ENCODE assay signal across 11 mouse cellular contexts in the genomic region with DNA sequence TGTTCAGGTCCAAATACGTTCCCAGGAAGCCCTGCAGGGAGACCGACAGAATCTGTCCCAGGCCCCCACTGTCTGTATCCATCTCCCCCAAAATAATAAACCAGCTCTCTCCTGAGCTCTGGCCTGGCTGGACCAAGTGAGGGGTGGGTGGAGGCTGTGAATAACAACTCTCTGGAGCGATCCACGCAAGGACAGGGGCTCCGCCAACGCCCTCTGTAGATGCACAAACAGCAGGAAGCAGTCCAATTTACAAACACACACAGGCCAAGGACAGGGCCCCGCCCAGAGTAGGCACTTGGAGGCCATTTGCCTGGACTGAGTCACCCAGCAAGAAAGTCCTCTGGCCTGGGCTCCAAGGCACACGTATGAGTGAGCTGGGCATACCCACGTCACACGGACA. TPM values are rescaled to one million over a fixed set of nuclear protein-coding genes. Genes with fewer than 3 reads are reported as not detected.
DNase-seq lines count a peak whose midpoint lies in the region; ATAC-seq and TF ChIP-seq lines count a peak whose summit lies in the region.
"Had no signal": no experiment of that assay in that cellular context is flagged by ENCODE, and none has a peak within 500 bp of the region (broad histone marks: within the 10 kb centered on the region; RNA-seq: fewer than 3 reads in every experiment).

No protein-coding gene starts in this region.

- no peaks in the 10 kb centered on the region for H3K36me3 ChIP-seq in heart, embryonic 11.5 days (ENCODE audit: control insufficient read depth, insufficient read depth, low read length)
- H3K36me3 ChIP-seq in lung, embryonic 14.5 days (ENCODE audit: insufficient read depth) = no peaks in the 10 kb centered on the region

- DNase-seq in gastrocnemius, adult 18-20 months (ENCODE audit: low spot score) = peak; percentile 71
- no peak for DNase-seq in gastrocnemius, postnatal 4 days (ENCODE audit: low spot score in 2 of 2)
- DNase-seq in ZHBTc4 (ENCODE audit: low read depth, low spot score) = peak; percentile 75
- peak; percentile 54 for DNase-seq in lung, embryonic 14.5 days
- no peak for DNase-seq in thymus, postnatal 0 days (ENCODE audit: low spot score)
- no peak for DNase-seq in spleen, postnatal 4 days (ENCODE audit: low spot score in 2 of 2)

- ATAC-seq in heart, embryonic 11.5 days (replicated peaks; ENCODE audit: insufficient number of reproducible peaks, low FRiP score, low TSS enrichment) = no peak
- peak; percentile 18 for ATAC-seq in lung, embryonic 14.5 days (ENCODE audit: insufficient read depth)
- no peak for ATAC-seq in monocyte, adult 5-6 weeks (replicated peaks; ENCODE audit: insufficient number of reproducible peaks, low FRiP score, low TSS enrichment, poor library complexity, severe bottlenecking)

- peak overlapping the region; percentile 37 for H3K27ac ChIP-seq in heart, embryonic 11.5 days (ENCODE audit: low read depth, low read length)
- peak overlapping the region; percentile 86 for H3K27ac ChIP-seq in lung, embryonic 14.5 days (ENCODE audit: low read depth)

- no peak overlapping the region for H3K4me3 ChIP-seq in heart, embryonic 11.5 days (ENCODE audit: low read depth, low read length)
- no peak overlapping the region for H3K4me3 ChIP-seq in lung, embryonic 14.5 days (ENCODE audit: low read depth, low read length)
- H3K4me3 ChIP-seq: erythroblast, embryonic 14.5 days; megakaryocyte, embryonic 14.5 days had no signal

- peaks cover 35% of the 10 kb centered on the region for H3K4me1 ChIP-seq in heart, embryonic 11.5 days (ENCODE audit: control insufficient read depth, insufficient read depth, low read length)
- H3K4me1 ChIP-seq in lung, embryonic 14.5 days (ENCODE audit: insufficient read depth) = peaks cover 31% of the 10 kb centered on the region

- H3K9me3 ChIP-seq in heart, embryonic 11.5 days (replicated peaks; ENCODE audit: control insufficient read depth, low read length) = no peaks in the 10 kb centered on the region
- H3K9me3 ChIP-seq in lung, embryonic 14.5 days (ENCODE audit: low read depth, low read length) = no peaks in the 10 kb centered on the region
- H3K9me3 ChIP-seq: megakaryocyte, embryonic 14.5 days had no signal

- 55% methylated on average over 10 of the region's 10 CpGs for WGBS in heart, embryonic 11.5 days (ENCODE audit: insufficient replicate concordance)
- 51% methylated on average over 10 of the region's 10 CpGs for WGBS in lung, embryonic 14.5 days

- no peak for TF ChIP-seq CTCF in lung, embryonic 14.5 days (IDR thresholded peaks at IDR 0.05; ENCODE audit: low read depth)

- peaks cover 16% of the 10 kb centered on the region for H3K27me3 ChIP-seq in heart, embryonic 11.5 days (ENCODE audit: control insufficient read depth, insufficient read depth, low read length)
- H3K27me3 ChIP-seq in lung, embryonic 14.5 days (ENCODE audit: insufficient read depth, low read length) = peaks cover 5% of the 10 kb centered on the region

- H3K9ac ChIP-seq in heart, embryonic 11.5 days (ENCODE audit: low read depth, low read length) = no peak overlapping the region
- 0 out of 2 replicates have a peak overlapping the region, but pooled peaks have one; percentile 9 for H3K9ac ChIP-seq in lung, embryonic 14.5 days

- H3K4me2 ChIP-seq in heart, embryonic 11.5 days = no peak overlapping the region
- no peak overlapping the region for H3K4me2 ChIP-seq in lung, embryonic 14.5 days

RNA-seq across cellular contexts. Expression of a gene that starts 32.0 kb away (rescaled TPM):
- 100 to 1,000 TPM; 226 to 298 TPM for total RNA-seq in gastrocnemius, adult 18-20 months (2021)
- total RNA-seq in gastrocnemius, postnatal 4 days (2021) = 100 to 1,000 TPM; 259 to 265 TPM
- 71.9 and 75.6 TPM in 2 replicates for polyA plus RNA-seq in heart, embryonic 11.5 days (2014; fragmentation: Nextera tagmentation; extraction: Ambion mirVana)
- polyA plus RNA-seq in lung, embryonic 14.5 days (2014; fragmentation: Nextera tagmentation; extraction: Ambion mirVana) = 87.9 and 95.2 TPM in 2 replicates
- total RNA-seq in monocyte, adult 5-6 weeks (2017) = 1.9 to 2.9 TPM (median 2.0 TPM) in 3 replicates
- polyA plus RNA-seq in thymus, postnatal 0 days (2015; fragmentation: Nextera tagmentation; extraction: Ambion mirVana) = 12.6 and 13.0 TPM in 2 replicates

RNA-seq across cellular contexts. Expression of a gene that starts 33.1 kb away (rescaled TPM):
- under 1 TPM; 0.09 to 0.11 TPM for total RNA-seq in gastrocnemius, adult 18-20 months (2021)
- under 1 TPM; 0.52 to 0.54 TPM for total RNA-seq in gastrocnemius, postnatal 4 days (2021)
- polyA plus RNA-seq in heart, embryonic 11.5 days (2014; fragmentation: Nextera tagmentation; extraction: Ambion mirVana) = 0.21 and 0.39 TPM in 2 replicates
- 0.26 and 0.39 TPM in 2 replicates for polyA plus RNA-seq in lung, embryonic 14.5 days (2014; fragmentation: Nextera tagmentation; extraction: Ambion mirVana)
- total RNA-seq in monocyte, adult 5-6 weeks (2017) = 2.6 TPM in 1 of 3 replicates, not detected in the others
- polyA plus RNA-seq in thymus, postnatal 0 days (2015; fragmentation: Nextera tagmentation; extraction: Ambion mirVana) = 0.08 and 0.15 TPM in 2 replicates
- total RNA-seq: CH12.LX had no signal
- polyA plus RNA-seq: erythroblast, embryonic 14.5 days had no signal

Comparison
In these comparisons a context has a peak if more than half of its experiments do, and no peak if none do; other contexts are left out.
1. DNase-seq: peak in gastrocnemius, adult 18-20 months (single experiment), ZHBTc4 (single experiment) and lung, embryonic 14.5 days (single experiment); none in gastrocnemius, postnatal 4 days (0 of 2), thymus, postnatal 0 days (single experiment) and spleen, postnatal 4 days (0 of 2).
2. RNA of a gene that starts 32.0 kb away (total RNA-seq): 226 to 298 TPM in gastrocnemius, adult 18-20 months and 259 to 265 TPM in gastrocnemius, postnatal 4 days; 1.9 to 2.9 TPM in monocyte, adult 5-6 weeks; every median in the first group is over 10 times any median in the second.